Mouse (Mus musculus) heart, embryonic 13.5 days (tissue): ENCODE results near the gene 4930469K13Rik. TPM values are rescaled to one million over a fixed set of nuclear protein-coding genes. Genes with fewer than 3 reads are reported as not detected.
A peak's percentile ranks its signal among the peaks of the same experiment; 100 is the strongest.

Experiments
- ATAC-seq: fragments of 200-750 bp; cut with Nextera tagmentation; 2 replicates; pipeline ENCODE4 v1.8.0; 2017; ENCODE audit warnings: moderate TSS enrichment; ENCODE audit not compliant: insufficient number of reproducible peaks, low FRiP score, low TSS enrichment; ENCODE audit errors: extremely low read depth
- H3K27ac ChIP-seq: fragments of 300-500 bp; sonication (generic); replicated peaks from 2 replicates; pipeline ENCODE4 v1.5.1; 2015; ENCODE audit warnings: moderate library complexity, mild to moderate bottlenecking, inconsistent platforms
- H3K27me3 ChIP-seq: fragments of 300-500 bp; sonication (generic); replicated peaks from 2 replicates; pipeline ENCODE4 v1.6.1; 2015; ENCODE audit warnings: mild to moderate bottlenecking, inconsistent platforms
- H3K36me3 ChIP-seq: fragments of 300-500 bp; sonication (generic); 2 replicates; pipeline ENCODE4 v1.6.1; 2015; ENCODE audit warnings: mild to moderate bottlenecking, inconsistent platforms
- H3K4me1 ChIP-seq: fragments of 300-500 bp; sonication (generic); 2 replicates; pipeline ENCODE4 v1.6.1; 2015; ENCODE audit warnings: inconsistent platforms
- H3K4me2 ChIP-seq: fragments of 300-500 bp; sonication (generic); 2 replicates; pipeline ENCODE4 v1.6.1; 2015; ENCODE audit warnings: inconsistent platforms, mild to moderate bottlenecking, moderate library complexity
- H3K4me3 ChIP-seq: fragments of 300-500 bp; sonication (generic); 2 replicates; pipeline ENCODE4 v1.5.1; 2015; ENCODE audit warnings: moderate library complexity, mild to moderate bottlenecking, inconsistent platforms
- H3K9ac ChIP-seq: fragments of 300-500 bp; sonication (generic); 2 replicates; pipeline ENCODE4 v1.6.1; 2015; ENCODE audit warnings: inconsistent platforms, mild to moderate bottlenecking, moderate library complexity
- H3K9me3 ChIP-seq: fragments of 300-500 bp; sonication (generic); 2 replicates; pipeline ENCODE4 v1.6.1; 2016; ENCODE audit warnings: inconsistent platforms
- WGBS: fragments of 180-500 bp; shearing (Covaris S2); methylation state at CpG from one replicate; pipeline ENCODE4 v1.1.7; 2015; ENCODE audit warnings: mixed read lengths; 5-methylcytosine and 5-hydroxymethylcytosine counted together
- polyA plus RNA-seq: library from polyadenylated mRNA; unstranded; fragments of >200 nt; fragmentation: Nextera tagmentation; extraction: Ambion mirVana; gene quantifications from 2 replicates; pipeline ENCODE4 v1.2.1, GENCODE M21; 2015

4930469K13Rik gene
- polyA plus RNA-seq, 1 experiment from 2014 or later: not detected

GRCm38 (mm10) chr11:34035909-34036658, 62.3 kb downstream of the 4930469K13Rik start:
- no peaks in the 10 kb centered on the region for H3K9me3 ChIP-seq
- WGBS: 80% methylated on average over 5 of the region's 5 CpGs
- H3K36me3 ChIP-seq: no peaks in the 10 kb centered on the region
- H3K4me2 ChIP-seq: no peak overlapping the region
- no peak overlapping the region for H3K27ac ChIP-seq
- no peaks in the 10 kb centered on the region for H3K27me3 ChIP-seq
- H3K4me3 ChIP-seq: no peak overlapping the region
- ATAC-seq: no peak
- peaks cover 8% of the 10 kb centered on the region; the same call in 1 of the 2 replicates for H3K4me1 ChIP-seq
- no peak overlapping the region for H3K9ac ChIP-seq

GRCm38 (mm10) chr11:34034794-34035193, 63.6 kb downstream of the 4930469K13Rik start:
- Histone ChIP-seq H3K27me3 (no peaks in the 10 kb centered on the region), H3K9me3 (no peaks in the 10 kb centered on the region), H3K4me3 (no peak overlapping the region), H3K27ac (no peak overlapping the region), H3K4me1 (peaks cover 8% of the 10 kb centered on the region; the same call in 1 of the 2 replicates), H3K4me2 (no peak overlapping the region), H3K36me3 (no peaks in the 10 kb centered on the region), H3K9ac (no peak overlapping the region)
- ATAC-seq: no peak
- WGBS: 60% methylated on average over 2 of the region's 2 CpGs

GRCm38 (mm10) chr11:34034008-34034505, 64.3 kb downstream of the 4930469K13Rik start:
- Histone ChIP-seq H3K27ac (no peak overlapping the region), H3K4me3 (no peak overlapping the region), H3K9ac (no peak overlapping the region), H3K4me2 (no peak overlapping the region), H3K27me3 (no peaks in the 10 kb centered on the region), H3K4me1 (peaks cover 8% of the 10 kb centered on the region; the same call in 1 of the 2 replicates), H3K9me3 (no peaks in the 10 kb centered on the region), H3K36me3 (no peaks in the 10 kb centered on the region)
- ATAC-seq: no peak
- WGBS: 76% methylated on average over 5 of the region's 5 CpGs

- Histone ChIP-seq H3K27me3 (no peaks in the 10 kb centered on the region), H3K9me3 (no peaks in the 10 kb centered on the region), H3K36me3 (no peaks in the 10 kb centered on the region), H3K27ac (no peak overlapping the region), H3K4me1 (peaks cover 8% of the 10 kb centered on the region; the same call in 1 of the 2 replicates), H3K4me2 (peak overlapping the region; percentile 13; the same call in 1 of the 2 replicates), H3K9ac (no peak overlapping the region), H3K4me3 (no peak overlapping the region)
- ATAC-seq: no peak
- 48% methylated on average over 8 of the region's 8 CpGs for WGBS
Observed at GRCm38 (mm10) chr11:34031015-34031805, 67.1 kb downstream of the 4930469K13Rik start.

- WGBS: 74% methylated on average over 5 of the region's 5 CpGs
Observed at GRCm38 (mm10) chr11:34029658-34030057, 68.7 kb downstream of the 4930469K13Rik start.

GRCm38 (mm10) chr11:34025091-34025490, 73.3 kb downstream of the 4930469K13Rik start:
- ATAC-seq: no peak
- 83% methylated on average over 1 of the region's 1 CpGs for WGBS
- no peaks in the 10 kb centered on the region for H3K27me3 ChIP-seq

More at GRCm38 (mm10) chr11:34029658-34030057, 68.7 kb downstream of the 4930469K13Rik start:
- no peak for ATAC-seq
- no peaks in the 10 kb centered on the region for H3K9me3 ChIP-seq
- H3K4me1 ChIP-seq: peaks cover 8% of the 10 kb centered on the region; the same call in 1 of the 2 replicates
- no peak overlapping the region for H3K4me3 ChIP-seq
- H3K4me2 ChIP-seq: no peak overlapping the region
- no peaks in the 10 kb centered on the region for H3K36me3 ChIP-seq
- no peaks in the 10 kb centered on the region for H3K27me3 ChIP-seq
- H3K9ac ChIP-seq: no peak overlapping the region
- no peak overlapping the region for H3K27ac ChIP-seq

GRCm38 (mm10) chr11:34012007-34012652, 86.2 kb downstream of the 4930469K13Rik start:
- H3K4me1 ChIP-seq: peaks cover 7% of the 10 kb centered on the region; the same call in 1 of the 2 replicates
- no peaks in the 10 kb centered on the region for H3K36me3 ChIP-seq
- 35% methylated on average over 6 of the region's 6 CpGs for WGBS
- no peaks in the 10 kb centered on the region for H3K27me3 ChIP-seq
- H3K9ac ChIP-seq: no peak overlapping the region
- H3K9me3 ChIP-seq: no peaks in the 10 kb centered on the region
- no peak overlapping the region for H3K4me2 ChIP-seq
- no peak for ATAC-seq
- H3K27ac ChIP-seq: no peak overlapping the region
- H3K4me3 ChIP-seq: no peak overlapping the region

More at GRCm38 (mm10) chr11:34025091-34025490, 73.3 kb downstream of the 4930469K13Rik start:
- Histone ChIP-seq H3K36me3 (no peaks in the 10 kb centered on the region), H3K9me3 (no peaks in the 10 kb centered on the region), H3K27ac (no peak overlapping the region), H3K4me2 (no peak overlapping the region), H3K4me1 (no peaks in the 10 kb centered on the region), H3K9ac (no peak overlapping the region), H3K4me3 (no peak overlapping the region)

GRCm38 (mm10) chr11:34010859-34011172, 87.5 kb downstream of the 4930469K13Rik start:
- no peaks in the 10 kb centered on the region for H3K9me3 ChIP-seq
- H3K4me1 ChIP-seq: peaks cover 7% of the 10 kb centered on the region; the same call in 1 of the 2 replicates
- H3K4me3 ChIP-seq: no peak overlapping the region
- H3K27me3 ChIP-seq: no peaks in the 10 kb centered on the region
- no peak overlapping the region for H3K9ac ChIP-seq
- H3K36me3 ChIP-seq: no peaks in the 10 kb centered on the region
- no peak for ATAC-seq
- no peak overlapping the region for H3K4me2 ChIP-seq
- peak overlapping the region; percentile 63 for H3K27ac ChIP-seq
- WGBS: 43% methylated on average over 4 of the region's 4 CpGs

- Histone ChIP-seq H3K4me1 (peaks cover 7% of the 10 kb centered on the region; the same call in 1 of the 2 replicates), H3K9ac (no peak overlapping the region), H3K4me2 (no peak overlapping the region), H3K27me3 (no peaks in the 10 kb centered on the region), H3K4me3 (no peak overlapping the region), H3K9me3 (no peaks in the 10 kb centered on the region), H3K27ac (peak overlapping the region; percentile 63), H3K36me3 (no peaks in the 10 kb centered on the region)
- no peak for ATAC-seq
- WGBS: 56% methylated on average over 7 of the region's 7 CpGs
Observed at GRCm38 (mm10) chr11:34010133-34010858, 88.1 kb downstream of the 4930469K13Rik start.

- Histone ChIP-seq H3K27ac (0 out of 2 replicates have a peak overlapping the region, but pooled peaks have one; percentile 63), H3K36me3 (no peaks in the 10 kb centered on the region), H3K4me2 (no peak overlapping the region), H3K4me3 (no peak overlapping the region), H3K27me3 (no peaks in the 10 kb centered on the region), H3K9me3 (no peaks in the 10 kb centered on the region), H3K9ac (no peak overlapping the region), H3K4me1 (peaks cover 7% of the 10 kb centered on the region; the same call in 1 of the 2 replicates)
- ATAC-seq: no peak
- WGBS: 71% methylated on average over 12 of the region's 12 CpGs
Observed at GRCm38 (mm10) chr11:34009316-34010087, 88.9 kb downstream of the 4930469K13Rik start.
